9 mouse cellular contexts compared by ENCODE assay signal in the genomic region with DNA sequence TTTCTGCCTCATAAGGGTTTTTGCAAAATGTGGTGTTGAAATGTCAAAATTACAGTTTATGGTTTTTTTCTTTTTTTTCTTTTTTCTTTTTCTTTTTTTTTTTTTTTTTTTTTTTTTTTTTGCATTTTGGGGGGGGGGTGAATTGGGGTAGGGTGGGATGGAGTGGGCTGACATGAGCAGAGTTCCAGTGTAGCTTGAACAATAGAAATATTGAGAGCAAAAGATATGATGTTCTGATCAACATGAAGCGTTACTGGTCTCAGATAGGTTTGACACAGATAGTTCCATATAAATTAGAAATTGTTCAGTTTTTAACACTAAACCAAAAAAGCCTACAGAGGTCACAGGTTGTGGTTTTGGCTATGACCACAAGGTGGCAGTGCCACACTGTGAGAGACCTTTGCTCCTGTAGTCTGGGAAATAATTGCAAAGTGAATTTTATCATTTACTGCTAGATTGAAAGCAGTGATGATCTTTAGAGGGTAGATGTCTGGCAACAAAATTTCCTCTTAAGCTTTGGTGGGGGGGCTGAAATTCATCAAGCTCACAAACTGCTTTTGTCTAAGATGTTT. TPM values are rescaled to one million over a fixed set of nuclear protein-coding genes. Genes with fewer than 3 reads are reported as not detected.
DNase-seq lines count a peak whose midpoint lies in the region; ATAC-seq and TF ChIP-seq lines count a peak whose summit lies in the region.
"Had no signal": no experiment of that assay in that cellular context is flagged by ENCODE, and none has a peak within 500 bp of the region (broad histone marks: within the 10 kb centered on the region; RNA-seq: fewer than 3 reads in every experiment).

No protein-coding gene starts in this region.

- no peaks in the 10 kb centered on the region for H3K27me3 ChIP-seq in heart, embryonic 11.5 days (ENCODE audit: control insufficient read depth, insufficient read depth, low read length)
- H3K27me3 ChIP-seq in hindbrain, embryonic 16.5 days (replicated peaks; ENCODE audit: control insufficient read depth, insufficient read depth, low read length), result no peaks in the 10 kb centered on the region
- H3K27me3 ChIP-seq in midbrain, embryonic 12.5 days, result no peaks in the 10 kb centered on the region
- H3K27me3 ChIP-seq in stomach, postnatal 0 days (ENCODE audit: control insufficient read depth, insufficient read depth, low read length), result no peaks in the 10 kb centered on the region
- H3K27me3 ChIP-seq: embryonic facial prominence, embryonic 13.5 days had no signal

- H3K4me1 ChIP-seq in heart, embryonic 11.5 days (ENCODE audit: control insufficient read depth, insufficient read depth, low read length), result no peaks in the 10 kb centered on the region
- H3K4me1 ChIP-seq in hindbrain, embryonic 16.5 days (ENCODE audit: control insufficient read depth, insufficient read depth, low read depth, low read length), result no peaks in the 10 kb centered on the region
- no peaks in the 10 kb centered on the region for H3K4me1 ChIP-seq in midbrain, embryonic 12.5 days
- H3K4me1 ChIP-seq in stomach, postnatal 0 days (replicated peaks; ENCODE audit: control insufficient read depth, insufficient read depth), result no peaks in the 10 kb centered on the region
- H3K4me1 ChIP-seq: embryonic facial prominence, embryonic 13.5 days had no signal

- no peak for TF ChIP-seq EP300 in stomach, postnatal 0 days (optimal IDR thresholded peaks at IDR 0.05)

- H3K9ac ChIP-seq in heart, embryonic 11.5 days (ENCODE audit: low read depth, low read length), result no peak overlapping the region
- H3K9ac ChIP-seq in hindbrain, embryonic 16.5 days (ENCODE audit: low read depth, low read length), result no peak overlapping the region
- no peak overlapping the region for H3K9ac ChIP-seq in midbrain, embryonic 12.5 days (replicated peaks)
- H3K9ac ChIP-seq in stomach, postnatal 0 days (ENCODE audit: low read length), result no peak overlapping the region
- H3K9ac ChIP-seq: embryonic facial prominence, embryonic 13.5 days had no signal

- no peak overlapping the region for H3K27ac ChIP-seq in heart, embryonic 11.5 days (ENCODE audit: low read depth, low read length)
- no peak overlapping the region for H3K27ac ChIP-seq in hindbrain, embryonic 16.5 days (ENCODE audit: low read depth, low read length)
- no peak overlapping the region for H3K27ac ChIP-seq in midbrain, embryonic 12.5 days (replicated peaks)
- H3K27ac ChIP-seq in stomach, postnatal 0 days (replicated peaks), result no peak overlapping the region
- H3K27ac ChIP-seq: embryonic facial prominence, embryonic 13.5 days had no signal

- no peaks in the 10 kb centered on the region for H3K36me3 ChIP-seq in heart, embryonic 11.5 days (ENCODE audit: control insufficient read depth, insufficient read depth, low read length)
- no peaks in the 10 kb centered on the region for H3K36me3 ChIP-seq in hindbrain, embryonic 16.5 days (ENCODE audit: control insufficient read depth, insufficient read depth, low read length)
- no peaks in the 10 kb centered on the region for H3K36me3 ChIP-seq in midbrain, embryonic 12.5 days
- H3K36me3 ChIP-seq in stomach, postnatal 0 days (ENCODE audit: control insufficient read depth, insufficient read depth, low read length), result no peaks in the 10 kb centered on the region
- H3K36me3 ChIP-seq: embryonic facial prominence, embryonic 13.5 days had no signal

- WGBS in heart, embryonic 11.5 days (ENCODE audit: insufficient replicate concordance), result 29% methylated on average over 1 of the region's 1 CpGs
- WGBS in hindbrain, embryonic 16.5 days, result 46% methylated on average over 1 of the region's 1 CpGs
- 37% methylated on average over 1 of the region's 1 CpGs for WGBS in midbrain, embryonic 12.5 days
- 24% methylated on average over 1 of the region's 1 CpGs for WGBS in stomach, postnatal 0 days

- peak; percentile 2 to 50 for DNase-seq in heart, postnatal 14 days
- peak; percentile 86 for DNase-seq in embryo, embryonic 10 days (ENCODE audit: low spot score)
- DNase-seq in left cerebral cortex, adult 18-20 months (ENCODE audit: low spot score in 2 of 2), result peak; percentile 62
- DNase-seq in stomach, postnatal 0 days (ENCODE audit: low spot score), result peak; percentile 52

- H3K4me3 ChIP-seq in heart, embryonic 11.5 days (ENCODE audit: low read depth, low read length), result no peak overlapping the region
- no peak overlapping the region for H3K4me3 ChIP-seq in hindbrain, embryonic 16.5 days (ENCODE audit: low read length)
- no peak overlapping the region for H3K4me3 ChIP-seq in midbrain, embryonic 12.5 days
- no peak overlapping the region for H3K4me3 ChIP-seq in stomach, postnatal 0 days (ENCODE audit: low read depth, low read length)
- H3K4me3 ChIP-seq: embryonic facial prominence, embryonic 13.5 days had no signal

- no peak for ATAC-seq in heart, embryonic 11.5 days (replicated peaks; ENCODE audit: insufficient number of reproducible peaks, low FRiP score, low TSS enrichment)
- peak; percentile 32 for ATAC-seq in activated CD4-positive, CD25-positive, alpha-beta regulatory T cell, adult 4 months
- ATAC-seq in hindbrain, embryonic 16.5 days, result peak; percentile 76; the same call in 1 of the 2 replicates
- peak; percentile 75 for ATAC-seq in midbrain, embryonic 12.5 days (ENCODE audit: low FRiP score, low read depth)
- no peak for ATAC-seq in stomach, postnatal 0 days (ENCODE audit: low FRiP score, low TSS enrichment)

- intact Hi-C loops in heart, postnatal 14 days (cut with DNase I), result loop anchor here (5.0 to 10.0 kb wide), 2 partner anchors 1396 to 1574 kb away; no protein-coding TSS in a partner anchor

- no peaks in the 10 kb centered on the region for H3K9me3 ChIP-seq in heart, embryonic 11.5 days (replicated peaks; ENCODE audit: control insufficient read depth, low read length)
- no peaks in the 10 kb centered on the region for H3K9me3 ChIP-seq in hindbrain, embryonic 16.5 days (ENCODE audit: control insufficient read depth, low read length)
- no peaks in the 10 kb centered on the region for H3K9me3 ChIP-seq in midbrain, embryonic 12.5 days
- no peaks in the 10 kb centered on the region for H3K9me3 ChIP-seq in stomach, postnatal 0 days (ENCODE audit: control insufficient read depth, low read length)
- H3K9me3 ChIP-seq: embryonic facial prominence, embryonic 13.5 days had no signal

- no peak overlapping the region for H3K4me2 ChIP-seq in heart, embryonic 11.5 days
- no peak overlapping the region for H3K4me2 ChIP-seq in hindbrain, embryonic 16.5 days (ENCODE audit: low read length)
- no peak overlapping the region for H3K4me2 ChIP-seq in midbrain, embryonic 12.5 days (replicated peaks)
- H3K4me2 ChIP-seq in stomach, postnatal 0 days (replicated peaks; ENCODE audit: low read depth), result no peak overlapping the region
- H3K4me2 ChIP-seq: embryonic facial prominence, embryonic 13.5 days had no signal

- TF ChIP-seq CTCF in stomach, postnatal 0 days (IDR thresholded peaks at IDR 0.05; ENCODE audit: low read depth), result peak; percentile 83

RNA-seq across cellular contexts. Expression of a gene that starts 40.5 kb away (rescaled TPM):
- not detected for total RNA-seq in heart, postnatal 14 days (2021)
- polyA plus RNA-seq in heart, embryonic 11.5 days (2014; fragmentation: Nextera tagmentation; extraction: Ambion mirVana), result 0.10 TPM in 2 replicates
- polyA plus RNA-seq in activated CD4-positive, CD25-positive, alpha-beta regulatory T cell, adult 4 months (2017; shearing (Covaris generic)), result under 1 TPM in 1 of 2 experiments, not detected in 1; 0.20 TPM
- polyA plus RNA-seq in hindbrain, embryonic 16.5 days (2015; fragmentation: Nextera tagmentation; extraction: Ambion mirVana), result 28.8 and 29.6 TPM in 2 replicates
- total RNA-seq in left cerebral cortex, adult 18-20 months (2021), result 10 to 100 TPM; 37.4 to 39.7 TPM
- 21.5 and 22.5 TPM in 2 replicates for polyA plus RNA-seq in midbrain, embryonic 12.5 days (2016; fragmentation: Nextera tagmentation; extraction: Ambion mirVana)
- polyA plus RNA-seq in stomach, postnatal 0 days (2015; fragmentation: Nextera tagmentation; extraction: Ambion mirVana), result 0.58 and 0.88 TPM in 2 replicates

Comparison
In these comparisons a context has a peak if more than half of its experiments do, and no peak if none do; other contexts are left out.
1. DNase-seq: peak in every context shown above with its lines; median percentile 86 in embryo, embryonic 10 days; 62 in left cerebral cortex, adult 18-20 months; 52 in stomach, postnatal 0 days; 26 in heart, postnatal 14 days.
2. ATAC-seq: peak in activated CD4-positive, CD25-positive, alpha-beta regulatory T cell, adult 4 months (single experiment), hindbrain, embryonic 16.5 days (single experiment) and midbrain, embryonic 12.5 days (single experiment); none in heart, embryonic 11.5 days (single experiment) and stomach, postnatal 0 days (single experiment).
3. RNA of a gene that starts 40.5 kb away (polyA plus RNA-seq): 28.8 to 29.6 TPM in hindbrain, embryonic 16.5 days and 21.5 to 22.5 TPM in midbrain, embryonic 12.5 days; 0.58 to 0.88 TPM in stomach, postnatal 0 days, 0.20 TPM in activated CD4-positive, CD25-positive, alpha-beta regulatory T cell, adult 4 months and 0.10 TPM in heart, embryonic 11.5 days; every median in the first group is over 10 times any median in the second.